Mouse (Mus musculus) spleen, adult 2 months (tissue): ENCODE data around the gene Dlst.

Source experiments
- CTCF ChIP-seq: fragments of 200-500 bp; IDR thresholded peaks from 2 replicates; pipeline ENCODE4 v1.5.1; 2011; ENCODE audit warnings: mild to moderate bottlenecking, inconsistent platforms; ENCODE audit not compliant: insufficient read depth, insufficient read length, insufficient replicate concordance; ENCODE audit errors: extremely low read depth
- POLR2A ChIP-seq: fragments of 200-500 bp; IDR thresholded peaks from 2 replicates; pipeline ENCODE4 v1.6.1; 2011; ENCODE audit warnings: low read depth, low read length, inconsistent platforms

DNA sequence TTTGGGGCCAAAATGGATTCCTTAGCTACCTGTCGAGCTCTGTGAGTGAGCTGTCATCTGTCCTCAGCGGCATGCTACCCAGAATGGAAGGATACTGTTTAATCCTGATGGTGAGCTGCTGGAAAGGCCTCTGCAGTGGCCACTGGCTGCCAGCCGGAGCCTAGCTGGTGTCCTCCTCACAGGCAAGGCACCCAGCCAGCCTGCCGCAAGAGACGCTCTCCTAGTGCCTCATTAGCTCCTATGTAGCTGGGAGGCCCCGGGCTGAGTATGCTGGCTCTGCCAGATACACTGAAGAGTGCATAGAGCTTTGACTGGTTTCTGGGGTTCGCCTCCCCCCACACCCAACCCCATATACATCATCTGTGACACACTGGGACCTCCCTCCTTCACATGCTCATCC, 63.4 kb downstream of the Dlst start:
- TF ChIP-seq CTCF: no peak
- TF ChIP-seq POLR2A: no peak
